Mouse (Mus musculus) spleen, postnatal 0 days (tissue): ENCODE measurements around the gene Cd247. TPM values are rescaled to one million over a fixed set of nuclear protein-coding genes. Genes with fewer than 3 reads are reported as not detected.

Experiments used
- polyA plus RNA-seq: library from polyadenylated mRNA; unstranded; fragments of >200 nt; fragmentation: Nextera tagmentation; extraction: Ambion mirVana; gene quantifications from 2 replicates; pipeline ENCODE4 v1.2.1, GENCODE M21; 2015

The Cd247 gene
- 0.81 and 1.5 TPM in 2 replicates for polyA plus RNA-seq

GRCm38 (mm10) chr1:165788511-165788910 is at the start of gene Cd247:
Cd247 (plus strand) TSS chr1:165788681.

GRCm38 (mm10) chr1:165763635-165764372 is 24.7 kb upstream of the Cd247 start, which contains the start of gene Creg1:
Creg1 (plus strand) TSS chr1:165763746.

Other genes starting within 250 kb of the Cd247 start
- 33.6 and 46.1 TPM in 2 replicates for gene Mpzl1, start 154.1 kb upstream of the Cd247 start, polyA plus RNA-seq
- 35.0 and 44.0 TPM in 2 replicates for gene Rcsd1, start 78.9 kb upstream of the Cd247 start, polyA plus RNA-seq
- 368 and 380 TPM in 2 replicates for gene Creg1, start 24.9 kb upstream of the Cd247 start, polyA plus RNA-seq
- gene Pou2f1, start 214.0 kb downstream of the Cd247 start, polyA plus RNA-seq: 8.4 and 10.1 TPM in 2 replicates